Mouse (Mus musculus) cerebellum, adult (tissue): Measurements from ENCODE around the gene Pdik1l.

Source experiments
- ATAC-seq: cut with Nextera tagmentation; 2 replicates; pipeline ENCODE4 v1.9.2; 2017; ENCODE audit warnings: mild to moderate bottlenecking, moderate library complexity, mixed read lengths; ENCODE audit not compliant: insufficient number of reproducible peaks, low FRiP score, low TSS enrichment

The Pdik1l gene

GRCm38 (mm10) chr4:134265860-134266585 lies 21.7 kb downstream of the Pdik1l start:
- no peak for ATAC-seq

DNA sequence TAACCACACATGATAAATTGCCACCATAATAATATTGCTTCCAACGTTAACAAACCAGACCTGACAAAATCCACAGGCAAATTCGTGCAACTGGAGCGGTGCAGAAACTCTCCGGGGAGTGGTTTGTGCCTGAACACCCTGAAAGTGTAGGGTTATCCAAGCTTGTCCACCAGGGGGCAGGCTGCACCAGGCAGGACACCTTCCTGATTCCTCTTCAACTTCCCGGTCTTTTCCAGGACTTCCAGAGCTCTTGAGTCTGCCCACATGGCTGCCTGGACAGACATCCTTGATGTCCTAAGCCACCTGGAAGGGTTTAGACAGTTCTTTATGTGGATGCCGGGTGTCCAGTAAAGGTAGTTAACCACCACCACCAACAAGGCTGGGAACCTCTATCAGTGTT lies 24.5 kb downstream of the Pdik1l start:
- ATAC-seq, result no peak

- no peak for ATAC-seq
Observed at GRCm38 (mm10) chr4:134258354-134258753, 29.3 kb downstream of the Pdik1l start.

- no peak for ATAC-seq
Observed at GRCm38 (mm10) chr4:134257198-134258009, 30.3 kb downstream of the Pdik1l start.

- no peak for ATAC-seq
Observed at GRCm38 (mm10) chr4:134256407-134257197, 31.1 kb downstream of the Pdik1l start.

GRCm38 (mm10) chr4:134255854-134256253 lies 31.8 kb downstream of the Pdik1l start:
- no peak for ATAC-seq

DNA sequence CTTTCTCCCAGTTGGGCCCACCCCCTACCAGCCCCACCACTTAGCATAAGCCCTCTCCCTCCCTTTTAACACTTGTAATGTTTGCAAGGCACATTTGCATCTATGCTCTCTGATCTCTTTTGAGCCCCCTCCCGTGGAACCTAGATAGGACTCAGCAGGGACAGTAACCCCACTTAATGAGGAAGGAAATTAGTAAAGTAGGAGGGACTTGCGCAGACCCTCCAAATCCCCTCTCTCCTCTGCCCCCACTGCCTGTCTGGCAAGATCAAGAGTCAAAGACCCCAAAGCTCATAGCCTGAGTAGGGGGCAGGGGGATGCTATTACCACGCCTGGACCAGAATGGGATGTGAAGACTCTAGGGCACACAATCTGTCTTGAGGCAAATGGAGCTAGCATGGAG lies 32.9 kb downstream of the Pdik1l start:
- no peak for ATAC-seq

DNA sequence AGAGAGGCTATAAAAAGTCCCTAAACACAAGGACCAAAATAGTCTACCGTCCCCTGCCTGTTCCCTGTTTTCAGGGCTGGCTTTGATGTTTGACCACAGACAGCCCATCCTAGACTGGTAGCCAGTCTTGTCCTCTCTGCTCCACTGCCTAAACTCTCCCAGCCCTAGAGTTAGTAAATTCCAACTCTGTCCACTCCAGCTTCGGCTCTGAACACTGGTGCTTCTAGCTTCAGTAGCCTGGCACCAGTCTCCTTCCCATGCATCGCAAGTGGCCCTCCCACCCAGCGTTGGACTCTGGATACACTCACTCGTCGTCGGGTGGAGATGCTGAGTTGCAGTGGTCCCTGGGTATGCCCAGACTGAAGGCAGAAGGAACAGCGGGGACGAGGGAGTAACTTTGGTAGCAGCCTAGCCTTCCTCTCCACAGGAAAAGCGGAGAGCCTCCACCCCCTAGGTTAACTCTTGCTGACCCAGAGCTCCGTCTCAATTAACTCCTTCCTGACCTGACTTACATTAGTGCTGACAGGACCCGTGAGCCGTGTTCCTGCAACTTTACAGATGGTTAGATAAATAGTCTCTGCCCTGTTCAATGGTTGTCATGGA lies 33.9 kb downstream of the Pdik1l start, which contains the start of gene Grrp1:
Gene Grrp1, minus strand, starts transcription at position 385 of the 603 bp plus-strand sequence.
- no peak for ATAC-seq

DNA sequence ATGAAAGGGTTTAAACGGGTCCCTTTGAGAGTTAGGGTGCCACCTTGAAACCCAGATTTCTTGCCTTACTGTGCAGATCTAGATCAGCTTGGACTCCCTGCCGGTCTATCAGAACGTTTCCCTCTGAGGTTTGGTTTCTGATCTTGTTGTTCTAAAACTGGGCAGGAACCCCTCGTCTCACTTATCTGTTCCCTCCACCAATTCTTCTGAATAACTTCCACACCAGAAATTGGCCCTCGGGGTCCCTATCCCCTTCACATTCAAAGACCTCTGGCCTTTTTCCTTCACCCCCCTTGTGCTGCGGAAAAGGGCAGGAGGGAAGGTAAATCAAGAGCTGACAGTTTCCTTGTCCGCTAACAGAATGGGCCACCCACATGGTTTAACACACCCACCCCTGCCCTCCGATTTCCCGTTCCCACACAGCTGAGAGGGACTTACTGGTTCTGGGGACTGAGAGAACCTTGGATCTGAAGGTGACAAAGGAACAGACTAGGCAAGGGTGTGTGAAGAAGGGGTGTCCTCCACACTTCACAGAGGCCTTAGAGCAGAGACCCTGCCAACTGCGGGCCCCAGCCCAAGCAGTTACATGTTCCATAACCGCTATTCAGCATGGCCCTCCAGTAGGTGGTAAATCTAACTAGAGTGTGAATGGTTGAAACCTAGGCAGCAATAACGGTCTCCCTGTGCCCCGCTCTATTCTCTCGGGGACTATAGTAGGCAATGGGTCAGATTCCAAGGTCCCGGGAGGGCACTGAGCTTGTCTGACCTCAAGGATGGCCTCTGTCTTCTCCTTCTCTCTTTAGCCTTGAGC lies 34.6 kb downstream of the Pdik1l start:
- ATAC-seq, result no peak

DNA sequence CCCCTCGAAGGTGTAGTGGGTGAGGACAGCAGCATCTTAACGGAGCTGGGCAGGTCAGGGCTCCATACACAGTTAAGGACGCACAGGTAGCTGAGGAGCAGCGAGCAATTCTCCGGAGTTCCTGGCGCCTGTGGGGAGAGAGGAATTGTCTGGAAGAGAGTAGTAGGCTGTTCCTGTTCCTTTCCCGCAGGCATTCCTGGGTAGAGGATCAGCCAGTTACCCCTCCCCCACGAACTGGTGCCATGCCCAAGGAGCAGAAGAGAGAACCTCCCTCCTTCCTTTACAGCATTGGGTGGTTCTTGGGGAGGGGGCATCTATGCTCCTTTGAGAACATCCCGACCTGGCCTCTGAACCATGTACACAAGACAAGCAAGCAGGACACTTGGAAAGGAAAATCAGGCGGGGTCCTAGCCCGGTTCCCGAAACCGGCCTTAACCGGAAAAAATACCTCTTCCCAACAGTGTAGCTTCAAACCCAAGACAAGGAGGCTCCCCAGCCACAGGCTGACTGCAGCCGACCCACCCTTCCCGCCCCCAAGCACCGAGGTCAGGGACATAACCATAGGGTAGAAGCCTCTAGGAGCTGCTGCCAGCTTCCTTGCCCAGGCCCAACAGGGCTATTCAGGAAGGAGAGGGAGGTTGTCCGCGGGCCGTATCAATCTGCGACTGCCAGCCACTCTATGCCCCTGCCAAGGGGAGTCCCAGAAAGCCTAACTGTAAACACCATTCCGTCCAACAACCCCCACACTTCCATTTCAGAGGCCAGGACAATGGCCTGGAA lies 35.4 kb downstream of the Pdik1l start:
- no peak for ATAC-seq

DNA sequence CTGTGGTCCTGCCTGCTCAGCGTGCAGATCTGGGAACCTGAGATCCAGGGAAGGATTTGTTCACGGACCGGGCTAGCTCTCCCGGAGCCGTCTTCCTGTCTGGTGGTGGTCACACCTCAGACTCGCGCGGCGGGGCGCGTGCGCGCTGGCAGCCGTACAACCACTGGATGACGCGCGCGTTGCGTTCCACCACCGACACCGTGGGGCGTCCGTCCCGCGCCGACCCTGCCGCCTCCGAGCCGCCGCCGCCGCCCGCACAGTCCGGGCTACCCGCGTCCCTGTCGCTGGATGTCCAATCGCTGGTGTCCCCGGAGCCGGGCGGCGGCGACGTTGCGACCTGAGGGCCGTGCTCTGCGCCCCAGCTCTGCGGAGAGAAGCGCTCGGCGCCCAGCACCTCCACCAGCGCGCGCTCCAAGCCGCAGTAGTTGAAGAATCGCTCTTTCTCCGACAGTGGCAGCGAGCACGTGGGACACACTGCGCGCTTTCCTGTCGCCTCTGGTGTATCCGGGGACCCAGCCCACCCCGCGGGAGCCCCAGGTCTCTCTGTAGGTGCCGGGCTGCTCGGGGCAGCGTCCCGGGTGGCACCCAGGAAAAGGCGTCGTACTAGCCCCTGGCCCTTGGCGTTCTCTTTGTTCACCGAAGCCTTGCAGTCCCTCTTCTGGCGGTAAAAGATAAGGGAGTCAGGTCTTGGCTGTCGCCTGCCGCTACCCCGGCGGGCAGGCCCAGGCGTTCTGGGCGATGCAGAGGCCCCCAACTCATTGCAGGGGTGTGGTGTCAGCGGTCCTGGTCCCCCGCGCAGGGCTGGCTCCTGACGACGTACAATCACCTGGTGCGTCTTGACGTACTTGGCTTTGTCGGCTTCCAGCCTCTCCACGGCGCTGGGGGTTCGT lies 36.2 kb downstream of the Pdik1l start:
- no peak for ATAC-seq

DNA sequence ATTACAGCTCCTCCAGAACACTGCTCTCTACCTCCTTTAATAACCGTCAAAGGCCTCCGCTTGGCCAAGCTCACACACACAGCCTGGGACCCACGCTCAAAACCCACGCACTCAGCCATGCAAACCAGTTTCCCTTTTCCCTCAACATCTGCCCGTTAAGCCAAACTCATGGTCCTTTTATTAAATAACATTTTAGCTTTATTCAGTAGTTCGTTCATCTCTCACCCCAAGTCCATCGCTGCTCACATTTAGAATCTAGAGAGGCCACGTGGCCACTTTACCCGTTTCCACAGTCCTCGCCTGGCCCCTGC lies 36.8 kb downstream of the Pdik1l start:
- ATAC-seq, result no peak

DNA sequence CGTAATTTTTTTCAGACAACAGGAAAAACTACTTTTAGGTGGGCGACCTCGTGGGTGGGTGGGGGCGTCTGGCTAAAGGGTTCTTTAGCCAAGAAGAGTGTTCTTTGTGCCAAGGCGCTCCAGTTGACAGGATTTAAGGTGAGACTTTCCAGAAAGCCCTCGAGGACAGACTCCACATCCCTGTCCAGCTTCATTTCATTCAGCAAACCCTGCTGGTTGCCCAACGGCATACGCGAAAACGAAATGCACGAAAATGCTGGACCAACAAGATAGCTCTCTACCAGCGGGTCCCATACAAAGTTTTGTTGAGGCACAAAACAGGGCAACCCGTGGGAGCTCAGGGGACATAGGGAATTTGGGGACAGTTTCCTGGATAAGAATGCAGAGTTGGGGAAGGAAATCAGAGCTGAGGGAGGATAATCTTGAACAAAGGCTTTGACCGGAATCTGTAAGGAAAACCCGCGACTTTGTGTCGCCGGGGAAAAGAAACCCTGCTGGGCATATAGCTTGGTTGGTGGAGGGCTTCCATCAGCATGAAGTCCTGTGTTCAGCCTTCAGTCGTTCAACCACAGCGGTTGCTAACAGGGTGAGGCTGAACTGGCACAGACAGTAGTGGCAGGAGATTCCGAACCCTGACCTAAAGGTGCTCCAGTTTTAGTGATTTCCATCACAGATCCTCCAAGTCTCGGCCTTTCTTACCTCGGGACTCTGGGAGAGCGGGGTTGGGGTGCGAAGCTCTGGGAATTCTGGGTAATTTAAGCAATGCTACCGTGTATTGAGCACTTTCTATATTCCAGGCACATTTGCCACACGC lies 37.4 kb downstream of the Pdik1l start:
- ATAC-seq, result no peak

DNA sequence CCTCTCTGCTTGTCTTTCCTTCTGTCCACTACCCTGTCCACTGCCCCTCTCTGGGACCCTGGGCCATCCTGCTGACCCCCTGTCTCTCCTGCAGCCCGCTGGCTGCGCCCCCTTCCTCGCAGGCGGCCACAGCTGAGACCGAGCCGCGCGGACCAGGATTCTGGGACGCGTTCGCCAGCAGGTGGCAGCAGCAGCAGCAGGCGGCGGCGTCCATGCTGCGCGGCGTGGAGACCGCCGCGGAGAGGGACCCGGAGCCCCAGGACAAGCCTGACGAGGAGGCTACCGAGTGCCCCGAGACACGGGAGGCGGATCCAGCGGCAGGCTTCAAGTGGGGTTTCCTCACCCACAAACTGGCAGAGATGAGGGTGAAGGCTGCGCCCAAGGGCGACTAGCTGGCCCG lies 38.0 kb downstream of the Pdik1l start:
- ATAC-seq, result no peak

- no peak for ATAC-seq
Observed at GRCm38 (mm10) chr4:134246719-134247258, 40.9 kb downstream of the Pdik1l start, which contains the start of gene Gm30191. Gm30191 (plus strand) TSS chr4:134246935.

GRCm38 (mm10) chr4:134246256-134246655 lies 41.4 kb downstream of the Pdik1l start:
- no peak for ATAC-seq
